In genomic region chr6:145121590-145122420, GRCm38 (mm10) we compare ENCODE assay signal across 8 mouse cellular contexts. TPM values are rescaled to one million over a fixed set of nuclear protein-coding genes. Genes with fewer than 3 reads are reported as not detected.
DNase-seq lines count a peak whose midpoint lies in the region; ATAC-seq lines count a peak whose summit lies in the region.

No protein-coding gene starts in this region.

- peak overlapping the region; percentile 20; the same call in 1 of the 2 replicates for H3K9ac ChIP-seq in forebrain, embryonic 11.5 days (ENCODE audit: low read length)
- no peak overlapping the region for H3K9ac ChIP-seq in forebrain, embryonic 15.5 days (replicated peaks)
- H3K9ac ChIP-seq in heart, embryonic 16.5 days (ENCODE audit: low read length) = peak overlapping the region; percentile 49
- H3K9ac ChIP-seq in kidney, embryonic 16.5 days (replicated peaks; ENCODE audit: low read length) = no peak overlapping the region

- no peak overlapping the region for H3K4me2 ChIP-seq in forebrain, embryonic 11.5 days (ENCODE audit: low read depth, low read length, severe bottlenecking)
- no peak overlapping the region for H3K4me2 ChIP-seq in forebrain, embryonic 15.5 days (replicated peaks)
- peak overlapping the region; percentile 53; the same call in 1 of the 2 replicates for H3K4me2 ChIP-seq in heart, embryonic 16.5 days (ENCODE audit: low read depth, low read length)
- no peak overlapping the region for H3K4me2 ChIP-seq in kidney, embryonic 16.5 days (replicated peaks; ENCODE audit: low read depth, low read length)

- no peak overlapping the region for H3K4me3 ChIP-seq in forebrain, embryonic 11.5 days (ENCODE audit: low read depth, low read length)
- no peak overlapping the region for H3K4me3 ChIP-seq in forebrain, embryonic 15.5 days
- H3K4me3 ChIP-seq in heart, embryonic 16.5 days (ENCODE audit: low read length) = peak overlapping the region; percentile 38
- no peak overlapping the region for H3K4me3 ChIP-seq in kidney, embryonic 16.5 days (ENCODE audit: low read length)

- H3K9me3 ChIP-seq in forebrain, embryonic 11.5 days (ENCODE audit: control insufficient read depth, low read length) = no peaks in the 10 kb centered on the region
- H3K9me3 ChIP-seq in forebrain, embryonic 15.5 days = no peaks in the 10 kb centered on the region
- H3K9me3 ChIP-seq in heart, embryonic 16.5 days (replicated peaks; ENCODE audit: control insufficient read depth, low read length) = no peaks in the 10 kb centered on the region
- H3K9me3 ChIP-seq in kidney, embryonic 16.5 days (ENCODE audit: low read length) = no peaks in the 10 kb centered on the region

- H3K36me3 ChIP-seq in forebrain, embryonic 11.5 days (ENCODE audit: control insufficient read depth, insufficient read depth, low read length) = no peaks in the 10 kb centered on the region
- H3K36me3 ChIP-seq in forebrain, embryonic 15.5 days = no peaks in the 10 kb centered on the region
- H3K36me3 ChIP-seq in heart, embryonic 16.5 days (ENCODE audit: control insufficient read depth, insufficient read depth) = no peaks in the 10 kb centered on the region
- H3K36me3 ChIP-seq in kidney, embryonic 16.5 days (ENCODE audit: insufficient read depth, low read length) = no peaks in the 10 kb centered on the region

- DNase-seq in forebrain, embryonic 11.5 days (ENCODE audit: low spot score) = no peak
- peak; percentile 89 for DNase-seq in MEL-GATA-1-ER (ENCODE audit: extremely low read depth, low read depth)
- peak; percentile 25 for DNase-seq in lung, postnatal 10 days
- DNase-seq in thymus, postnatal 0 days (ENCODE audit: low spot score) = peak; percentile 80
- DNase-seq in kidney, postnatal 25 days = no peak

- WGBS in forebrain, embryonic 11.5 days = 38% methylated on average over 21 of the region's 21 CpGs
- 51% methylated on average over 21 of the region's 21 CpGs for WGBS in forebrain, embryonic 15.5 days
- 59% methylated on average over 21 of the region's 21 CpGs for WGBS in heart, embryonic 16.5 days
- 72% methylated on average over 21 of the region's 21 CpGs for WGBS in kidney, embryonic 16.5 days

- H3K4me1 ChIP-seq in forebrain, embryonic 11.5 days (replicated peaks; ENCODE audit: control insufficient read depth, insufficient read depth, low read length) = peaks cover under 1% of the 10 kb centered on the region; the same call in 1 of the 2 replicates
- peaks cover 2% of the 10 kb centered on the region; the same call in 1 of the 2 replicates for H3K4me1 ChIP-seq in forebrain, embryonic 15.5 days
- H3K4me1 ChIP-seq in heart, embryonic 16.5 days (ENCODE audit: control insufficient read depth, insufficient read depth, low read length) = peaks cover 48% of the 10 kb centered on the region
- peaks cover 22% of the 10 kb centered on the region for H3K4me1 ChIP-seq in kidney, embryonic 16.5 days (ENCODE audit: insufficient read depth, low read length)

- H3K27me3 ChIP-seq in forebrain, embryonic 11.5 days (ENCODE audit: control insufficient read depth, insufficient read depth, low read length) = no peaks in the 10 kb centered on the region
- H3K27me3 ChIP-seq in forebrain, embryonic 15.5 days = no peaks in the 10 kb centered on the region
- no peaks in the 10 kb centered on the region for H3K27me3 ChIP-seq in heart, embryonic 16.5 days (ENCODE audit: control insufficient read depth, insufficient read depth, low read length)
- no peaks in the 10 kb centered on the region for H3K27me3 ChIP-seq in kidney, embryonic 16.5 days (ENCODE audit: insufficient read depth, low read length)

- no peak for ATAC-seq in forebrain, embryonic 11.5 days (replicated peaks; ENCODE audit: low FRiP score)
- ATAC-seq in forebrain, embryonic 15.5 days (replicated peaks) = no peak
- peak; percentile 31; the same call in 1 of the 2 replicates for ATAC-seq in heart, embryonic 16.5 days (replicated peaks; ENCODE audit: extremely low read depth, insufficient read depth, low FRiP score)
- ATAC-seq in kidney, embryonic 16.5 days (ENCODE audit: low FRiP score, low TSS enrichment) = no peak

- H3K27ac ChIP-seq in forebrain, embryonic 11.5 days (ENCODE audit: low read depth, low read length) = no peak overlapping the region
- no peak overlapping the region for H3K27ac ChIP-seq in forebrain, embryonic 15.5 days (replicated peaks)
- peak overlapping the region; percentile 67 for H3K27ac ChIP-seq in heart, embryonic 16.5 days (ENCODE audit: low read length)
- no peak overlapping the region for H3K27ac ChIP-seq in kidney, embryonic 16.5 days (ENCODE audit: low read length)

RNA-seq across cellular contexts. Expression of gene Lrmp, which starts 6.4 kb away (rescaled TPM):
- polyA plus RNA-seq in forebrain, embryonic 11.5 days (2014; fragmentation: Nextera tagmentation; extraction: Ambion mirVana) = 2.1 and 3.2 TPM in 2 replicates
- 0.69 and 0.84 TPM in 2 replicates for polyA plus RNA-seq in forebrain, embryonic 15.5 days (2015; fragmentation: Nextera tagmentation; extraction: Ambion mirVana)
- polyA plus RNA-seq in heart, embryonic 16.5 days (2015; fragmentation: Nextera tagmentation; extraction: Ambion mirVana) = 8.5 and 26.3 TPM in 2 replicates
- 178 TPM in 2 replicates for polyA plus RNA-seq in thymus, postnatal 0 days (2015; fragmentation: Nextera tagmentation; extraction: Ambion mirVana)
- polyA plus RNA-seq in kidney, embryonic 16.5 days (2015; fragmentation: Nextera tagmentation; extraction: Ambion mirVana) = 1.2 and 1.8 TPM in 2 replicates

RNA-seq across cellular contexts. Expression of gene Bcat1, which starts 45.8 kb away (rescaled TPM):
- polyA plus RNA-seq in forebrain, embryonic 11.5 days (2014; fragmentation: Nextera tagmentation; extraction: Ambion mirVana) = 110 and 115 TPM in 2 replicates
- 100 and 101 TPM in 2 replicates for polyA plus RNA-seq in forebrain, embryonic 15.5 days (2015; fragmentation: Nextera tagmentation; extraction: Ambion mirVana)
- polyA plus RNA-seq in heart, embryonic 16.5 days (2015; fragmentation: Nextera tagmentation; extraction: Ambion mirVana) = 3.6 and 6.9 TPM in 2 replicates
- polyA plus RNA-seq in thymus, postnatal 0 days (2015; fragmentation: Nextera tagmentation; extraction: Ambion mirVana) = 8.9 and 11.8 TPM in 2 replicates
- 7.1 and 9.2 TPM in 2 replicates for polyA plus RNA-seq in kidney, embryonic 16.5 days (2015; fragmentation: Nextera tagmentation; extraction: Ambion mirVana)

Comparison
In these comparisons a context has a peak if more than half of its experiments do, and no peak if none do; other contexts are left out.
1. H3K9ac ChIP-seq: peak in forebrain, embryonic 11.5 days (single experiment) and heart, embryonic 16.5 days (single experiment); none in forebrain, embryonic 15.5 days (single experiment) and kidney, embryonic 16.5 days (single experiment).
2. DNase-seq: peak in MEL-GATA-1-ER (single experiment), lung, postnatal 10 days (single experiment) and thymus, postnatal 0 days (single experiment); none in forebrain, embryonic 11.5 days (single experiment) and kidney, postnatal 25 days (0 of 2).